Mouse (Mus musculus): ENCODE results near the gene March10.

The March10 gene

GRCm38 (mm10) chr11:105352954-105353890 lies 103.3 kb downstream of the March10 start:
- DNase-seq (ENCODE audit: low read depth, low spot score) = no peak

- no peak for DNase-seq (ENCODE audit: low read depth, low spot score)
Measured at GRCm38 (mm10) chr11:105352152-105352551, 104.4 kb downstream of the March10 start.

DNA sequence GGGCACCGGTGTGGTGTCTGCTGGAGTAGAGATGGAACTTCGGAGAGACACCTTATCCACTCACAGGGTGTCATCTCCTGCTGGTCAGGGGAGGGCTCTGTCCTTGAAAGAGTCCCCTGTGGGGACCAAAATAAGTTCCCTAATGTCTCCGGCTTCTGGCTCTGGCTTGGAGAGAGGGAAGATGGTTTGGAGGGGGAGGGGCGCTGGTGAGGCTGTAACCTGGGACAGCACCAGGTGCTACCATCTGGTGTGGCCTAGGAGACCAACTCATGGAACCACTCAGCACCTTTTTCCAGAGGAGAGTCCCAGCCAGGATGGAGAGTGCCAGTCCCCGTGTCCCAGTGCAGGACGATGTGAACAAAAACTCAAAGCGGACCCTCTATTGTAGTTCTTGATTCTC lies 105.9 kb downstream of the March10 start:
- no peak for DNase-seq (ENCODE audit: low read depth, low spot score)

GRCm38 (mm10) chr11:105349780-105350324 lies 106.7 kb downstream of the March10 start:
- DNase-seq (ENCODE audit: low read depth, low spot score) = no peak

GRCm38 (mm10) chr11:105348495-105348982 lies 108.0 kb downstream of the March10 start:
- no peak for DNase-seq (ENCODE audit: low read depth, low spot score)

GRCm38 (mm10) chr11:105347162-105348161 lies 109.1 kb downstream of the March10 start:
- peak; percentile 40 for DNase-seq (ENCODE audit: low read depth, low spot score)

GRCm38 (mm10) chr11:105345284-105345683 lies 111.3 kb downstream of the March10 start:
- DNase-seq (ENCODE audit: low read depth, low spot score) = no peak

- DNase-seq (ENCODE audit: low read depth, low spot score) = no peak
Measured at GRCm38 (mm10) chr11:105338596-105339390, 117.7 kb downstream of the March10 start.

DNA sequence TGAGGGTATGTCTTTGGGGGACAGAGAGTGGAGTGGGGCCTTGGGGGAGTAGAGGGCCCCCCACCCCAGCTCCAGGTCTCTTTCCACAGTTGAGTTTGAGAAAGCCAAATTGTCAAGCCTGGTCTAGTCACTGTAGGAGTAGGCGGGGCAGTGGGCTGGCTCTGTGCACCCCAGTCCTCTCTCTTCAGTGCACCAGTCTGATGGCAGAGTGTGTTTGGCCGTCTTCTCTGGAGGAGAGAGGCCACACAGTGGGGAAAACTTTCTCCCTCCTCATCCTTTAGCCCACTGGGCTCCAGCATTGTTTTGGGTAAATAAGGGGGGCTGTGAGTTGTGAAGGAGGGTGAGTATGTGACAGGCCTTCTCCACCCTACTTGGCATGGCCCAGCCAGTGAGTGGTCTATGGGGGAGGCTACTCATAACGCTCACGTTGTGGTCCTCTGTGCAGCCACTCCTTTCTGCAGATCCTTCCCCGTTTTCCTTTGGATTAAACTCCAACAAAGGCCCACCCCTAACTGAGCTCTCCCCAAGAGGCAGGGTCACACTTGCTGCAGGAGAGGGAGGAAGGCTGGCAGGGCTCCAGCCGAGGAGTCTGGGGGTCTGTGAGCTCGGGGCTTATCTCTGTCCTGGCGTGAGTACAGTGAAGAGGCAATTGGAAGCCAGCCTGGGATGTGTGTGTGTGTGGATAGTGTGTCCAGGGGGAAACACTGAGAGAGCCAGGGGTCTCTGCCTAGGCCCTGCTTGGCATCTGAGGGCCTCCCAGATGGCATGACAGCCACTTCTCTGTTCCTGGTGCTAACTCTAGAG lies 122.5 kb downstream of the March10 start:
- DNase-seq (ENCODE audit: low read depth, low spot score) = no peak

DNA sequence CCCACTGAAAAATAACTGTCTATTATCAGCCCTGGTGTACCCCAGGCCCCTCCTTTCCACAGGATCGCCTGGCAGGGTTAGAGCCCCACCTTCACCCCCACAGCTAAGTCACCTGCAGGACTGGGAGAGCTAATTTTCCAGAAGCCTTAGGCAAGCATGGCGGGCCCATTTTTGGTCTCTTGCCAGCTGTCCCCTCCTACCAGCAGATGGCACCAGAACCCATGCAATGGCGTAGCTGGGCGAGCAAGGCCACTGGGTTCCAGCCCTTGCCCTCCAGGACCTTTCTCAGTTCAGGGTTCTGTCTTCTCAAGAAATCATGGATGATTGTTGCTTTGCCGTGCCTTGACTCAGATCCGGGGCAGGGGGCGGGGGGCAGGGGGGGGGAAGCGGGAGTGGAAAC lies 124.1 kb downstream of the March10 start:
- DNase-seq (ENCODE audit: low read depth, low spot score) = no peak

- no peak for DNase-seq (ENCODE audit: low read depth, low spot score)
Measured at GRCm38 (mm10) chr11:105331732-105332131, 124.8 kb downstream of the March10 start.

DNA sequence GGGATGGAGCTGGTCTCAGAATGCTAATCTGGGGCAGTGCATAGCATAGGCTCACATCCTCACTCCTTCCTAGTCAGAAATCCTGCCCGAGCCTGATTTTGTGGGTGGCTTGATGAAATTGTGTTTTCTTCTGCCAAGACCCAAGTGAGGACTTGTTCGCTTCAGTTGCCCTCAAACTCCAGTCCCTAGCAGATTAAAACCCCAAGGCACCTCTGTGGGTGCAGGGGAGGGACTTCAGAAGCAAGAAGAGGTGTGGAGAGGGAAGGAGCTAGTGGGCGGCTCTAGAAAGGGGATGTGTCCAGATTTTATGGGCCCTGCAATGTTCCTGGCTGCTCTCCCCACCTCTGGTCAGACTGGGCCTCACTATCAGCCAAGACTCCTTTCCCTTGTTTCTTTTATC lies 125.4 kb downstream of the March10 start:
- DNase-seq (ENCODE audit: low read depth, low spot score) = no peak

- DNase-seq (ENCODE audit: low read depth, low spot score) = no peak
Measured at GRCm38 (mm10) chr11:105329962-105330361, 126.6 kb downstream of the March10 start.

GRCm38 (mm10) chr11:105327101-105327500 lies 129.4 kb downstream of the March10 start:
- DNase-seq (ENCODE audit: low read depth, low spot score) = no peak

DNA sequence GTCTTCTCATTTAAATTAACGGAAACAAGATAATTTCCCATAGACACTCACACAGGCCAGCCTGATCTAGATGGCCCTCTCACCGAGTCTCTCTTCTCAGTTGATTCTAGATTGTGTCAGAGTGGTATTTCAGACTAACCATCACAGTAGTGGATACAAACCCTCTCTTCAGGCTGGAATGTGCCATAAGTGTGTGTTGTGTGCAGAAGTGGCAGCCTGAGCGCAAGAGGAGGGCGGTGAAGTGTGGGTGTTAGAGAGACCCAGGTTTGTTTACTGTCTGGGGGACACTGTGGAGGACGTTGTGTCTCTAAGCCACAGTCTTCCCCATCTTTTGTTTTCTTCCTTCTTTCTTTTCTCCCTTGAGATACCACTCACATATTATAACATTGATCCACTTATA lies 133.0 kb downstream of the March10 start:
- DNase-seq (ENCODE audit: low read depth, low spot score) = no peak

GRCm38 (mm10) chr11:105321090-105321489 lies 135.4 kb downstream of the March10 start:
- no peak for DNase-seq (ENCODE audit: low read depth, low spot score)

DNA sequence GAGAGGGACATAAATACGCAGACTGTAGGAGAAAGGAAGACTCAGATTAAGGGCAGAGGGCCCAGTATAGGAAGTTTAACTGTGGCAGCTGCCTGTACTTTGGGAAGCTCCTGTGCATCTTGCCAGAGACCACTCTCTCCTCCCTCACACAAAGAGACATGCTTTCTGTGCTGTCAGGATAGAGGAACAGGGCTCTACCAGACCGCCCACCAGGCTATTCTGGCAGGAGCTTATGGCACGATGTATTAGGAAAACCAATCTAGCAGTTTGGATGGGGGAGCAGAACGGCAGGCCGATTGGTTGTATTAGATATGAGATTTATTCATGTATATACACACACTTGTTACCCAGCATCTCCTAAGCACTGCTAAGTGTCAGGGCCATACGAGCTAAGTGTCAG lies 138.8 kb downstream of the March10 start:
- DNase-seq (ENCODE audit: low read depth, low spot score) = no peak

DNA sequence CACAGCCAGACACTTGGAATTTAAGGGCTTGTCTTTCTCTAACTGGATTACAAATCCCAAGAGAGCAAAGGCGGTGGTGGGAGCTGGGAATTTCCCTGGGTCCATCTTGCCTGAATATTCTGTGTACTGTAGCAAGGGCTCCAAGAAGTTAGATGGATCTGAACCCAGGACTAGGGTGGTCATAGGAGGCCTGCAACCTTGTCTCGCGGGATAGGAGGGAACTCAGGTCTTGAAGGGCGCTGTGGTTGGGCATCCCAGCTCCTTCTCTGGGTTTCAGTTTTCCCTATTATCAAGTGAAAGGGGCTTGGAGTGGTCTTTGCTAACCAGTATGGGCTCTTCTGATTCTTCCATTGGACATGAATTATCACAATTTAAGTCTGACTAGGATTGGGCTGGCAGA lies 140.4 kb downstream of the March10 start:
- DNase-seq (ENCODE audit: low read depth, low spot score) = no peak

GRCm38 (mm10) chr11:105315296-105315695 lies 141.2 kb downstream of the March10 start:
- no peak for DNase-seq (ENCODE audit: low read depth, low spot score)

GRCm38 (mm10) chr11:105313633-105314014 lies 142.9 kb downstream of the March10 start:
- DNase-seq (ENCODE audit: low read depth, low spot score) = no peak

Data from brain, embryonic 18.5 days (tissue).